Mouse (Mus musculus) lung, adult 2 months (tissue): ENCODE data around the gene Plcd3.

Experiments
- CTCF ChIP-seq: fragments of 200-500 bp; IDR thresholded peaks from 2 replicates; pipeline ENCODE4 v1.5.1; 2011; ENCODE audit warnings: mild to moderate bottlenecking, low read length, control low read depth; ENCODE audit not compliant: insufficient read depth
- POLR2A ChIP-seq: fragments of 200-500 bp; IDR thresholded peaks from 2 replicates; pipeline ENCODE4 v1.6.1; 2011; ENCODE audit warnings: low read depth, mild to moderate bottlenecking, control low read depth, low read length, borderline replicate concordance; ENCODE audit errors: extremely low read depth

DNA sequence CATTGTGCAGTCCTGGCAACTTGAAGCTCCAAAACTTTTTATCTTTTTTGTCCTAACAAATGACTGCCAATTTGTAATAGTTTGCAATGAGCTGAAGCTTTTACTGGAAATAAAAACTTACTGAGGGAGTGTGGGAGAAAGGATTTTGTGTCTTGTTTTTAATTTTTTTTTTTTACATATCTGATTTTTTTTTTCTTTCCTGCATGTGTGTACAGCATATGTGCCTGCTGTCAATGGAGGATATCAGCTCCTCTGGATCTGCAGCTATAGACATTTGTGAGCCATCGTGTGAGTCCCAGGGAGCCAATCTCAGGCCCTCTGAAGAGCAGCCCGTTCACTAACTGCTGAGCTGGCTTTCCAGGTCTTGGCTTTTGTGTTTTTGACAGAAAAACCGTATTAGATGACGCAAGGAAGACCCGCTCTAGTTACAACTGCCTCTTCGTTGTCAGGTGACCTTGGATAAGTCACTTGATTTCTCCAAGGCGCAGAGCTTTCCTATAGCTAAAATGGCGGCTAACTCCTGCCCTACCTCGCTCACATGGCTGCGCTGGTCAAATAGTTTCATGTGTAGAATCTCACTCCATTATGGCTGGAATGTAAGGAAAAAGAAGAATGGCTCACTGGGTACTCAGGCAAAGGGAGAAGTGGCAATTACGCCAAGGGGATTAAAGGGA is 12.9 kb upstream of the Plcd3 start:
- TF ChIP-seq CTCF (no peak), POLR2A (no peak)
